Mouse (Mus musculus) kidney, postnatal 0 days (tissue): ENCODE measurements around the gene Cds1. TPM values are rescaled to one million over a fixed set of nuclear protein-coding genes. Genes with fewer than 3 reads are reported as not detected.

Experiments
- ATAC-seq: fragments of 200-750 bp; cut with Nextera tagmentation; replicated peaks from 2 replicates; pipeline ENCODE4 v1.8.0; 2017; ENCODE audit warnings: low read depth, moderate number of reproducible peaks, moderate TSS enrichment, moderate library complexity; ENCODE audit not compliant: low FRiP score
- DNase-seq: peaks from one replicate; pipeline ENCODE4 v3.0.0-alpha.2; 2016; ENCODE audit warnings: low spot score
- H3K27ac ChIP-seq: fragments of 300-500 bp; sonication (generic); 2 replicates; pipeline ENCODE4 v1.5.1; 2014; ENCODE audit warnings: mild to moderate bottlenecking
- H3K27me3 ChIP-seq: fragments of 300-500 bp; sonication (generic); 2 replicates; pipeline ENCODE4 v1.6.1; 2014; ENCODE audit warnings: low read length, mixed read lengths; ENCODE audit not compliant: insufficient read depth
- H3K36me3 ChIP-seq: fragments of 300-500 bp; sonication (generic); 2 replicates; pipeline ENCODE4 v1.6.1; 2014; ENCODE audit warnings: low read length, mixed read lengths; ENCODE audit not compliant: insufficient read depth
- H3K4me1 ChIP-seq: fragments of 300-500 bp; sonication (generic); replicated peaks from 2 replicates; pipeline ENCODE4 v1.6.1; 2014; ENCODE audit warnings: antibody characterized with exemption, low read length, mixed read lengths; ENCODE audit not compliant: insufficient read depth
- H3K4me2 ChIP-seq: fragments of 300-500 bp; sonication (generic); 2 replicates; pipeline ENCODE4 v1.6.1; 2014; ENCODE audit warnings: mild to moderate bottlenecking, low read length, moderate library complexity, mixed read lengths
- H3K4me3 ChIP-seq: fragments of 300-500 bp; sonication (generic); replicated peaks from 2 replicates; pipeline ENCODE4 v1.5.1; 2014; ENCODE audit warnings: low read depth, low read length
- H3K9ac ChIP-seq: fragments of 300-500 bp; sonication (generic); 2 replicates; pipeline ENCODE4 v1.6.1; 2014; ENCODE audit warnings: low read depth, low read length
- H3K9me3 ChIP-seq: fragments of 300-500 bp; sonication (generic); replicated peaks from 2 replicates; pipeline ENCODE4 v1.6.1; 2016; ENCODE audit warnings: low read length, inconsistent platforms, mixed read lengths
- CTCF ChIP-seq: IDR thresholded peaks from 2 replicates; pipeline ENCODE4 v1.5.1; 2016; ENCODE audit warnings: antibody characterized with exemption, low read depth, mild to moderate bottlenecking, moderate library complexity
- WGBS: fragments of 180-500 bp; shearing (Covaris S2); extraction: QIAGEN DNeasy Blood & Tissue Kit; methylation state at CpG from one replicate; pipeline ENCODE4 v1.1.7; 2014; 5-methylcytosine and 5-hydroxymethylcytosine counted together
- polyA plus RNA-seq: library from polyadenylated mRNA; unstranded; fragments of >200 nt; fragmentation: Nextera tagmentation; extraction: Ambion mirVana; gene quantifications from 2 replicates; pipeline ENCODE4 v1.2.1, GENCODE M21; 2015

The Cds1 gene
- polyA plus RNA-seq, 1 experiment from 2014 or later = 25.7 TPM

GRCm38 (mm10) chr5:101802358-101803022, 37.6 kb downstream of the Cds1 start:
- H3K27ac ChIP-seq = no peak overlapping the region
- no peak overlapping the region for H3K4me3 ChIP-seq
- H3K27me3 ChIP-seq = no peaks in the 10 kb centered on the region
- no peak overlapping the region for H3K4me2 ChIP-seq
- no peak for TF ChIP-seq CTCF
- DNase-seq = no peak
- H3K9ac ChIP-seq = no peak overlapping the region
- 50% methylated on average over 9 of the region's 9 CpGs for WGBS
- H3K9me3 ChIP-seq = no peaks in the 10 kb centered on the region; the same call in 1 of the 2 replicates
- no peaks in the 10 kb centered on the region for H3K4me1 ChIP-seq
- no peak; the same call in 1 of the 2 replicates for ATAC-seq
- no peaks in the 10 kb centered on the region for H3K36me3 ChIP-seq

DNA sequence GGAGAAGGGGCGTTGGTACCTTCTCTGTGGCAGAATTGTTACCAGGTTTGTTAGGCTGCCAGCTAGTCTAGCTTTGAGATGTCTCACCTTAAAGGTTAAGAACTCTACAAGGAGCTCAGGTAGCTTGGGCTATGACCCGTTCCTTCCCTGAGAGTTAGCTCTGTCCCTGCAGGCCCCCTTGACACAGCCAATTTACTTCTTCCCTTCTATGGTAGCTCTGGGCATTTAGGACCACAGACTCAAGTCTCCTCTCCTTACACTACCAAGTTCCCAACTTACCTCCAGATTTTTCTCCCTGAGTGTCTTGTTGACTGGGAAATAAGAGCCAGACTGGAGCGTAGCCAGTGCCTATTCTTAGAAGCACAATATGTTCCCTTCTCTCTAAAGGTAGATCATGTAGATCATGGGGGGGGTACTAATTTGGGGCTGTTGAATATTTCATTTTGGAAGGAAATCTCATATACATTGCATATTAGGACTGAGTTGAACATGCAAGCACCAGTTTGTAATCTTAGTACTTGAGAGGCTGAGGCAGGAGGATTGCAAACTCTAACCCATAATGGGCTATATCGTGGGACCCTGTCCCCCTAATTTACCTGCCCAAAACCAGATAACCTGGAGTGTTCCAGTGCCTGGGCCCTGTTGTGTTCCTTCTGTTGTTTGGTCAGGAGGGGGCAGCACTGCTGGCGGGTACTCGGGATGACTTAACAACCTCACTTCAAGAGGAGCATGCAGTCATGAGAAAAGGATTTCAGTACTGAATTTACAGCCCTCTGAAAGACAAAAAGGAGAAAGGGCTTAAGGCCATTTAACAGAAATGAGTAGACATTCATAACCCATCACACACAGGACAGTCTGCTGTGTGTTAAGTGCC, 46.6 kb downstream of the Cds1 start:
- WGBS = 93% methylated on average over 6 of the region's 6 CpGs
- ATAC-seq = no peak
- peak; percentile 27; the same call in 1 of the 2 replicates for TF ChIP-seq CTCF

GRCm38 (mm10) chr5:101816822-101817221, 51.9 kb downstream of the Cds1 start:
- Histone ChIP-seq H3K4me3 (no peak overlapping the region), H3K9ac (0 out of 2 replicates have a peak overlapping the region, but pooled peaks have one; percentile 18), H3K4me1 (0 out of 2 replicates have a peak, but pooled peaks cover 12% of the 10 kb centered on the region), H3K4me2 (no peak overlapping the region), H3K27me3 (no peaks in the 10 kb centered on the region), H3K36me3 (no peaks in the 10 kb centered on the region), H3K9me3 (no peaks in the 10 kb centered on the region), H3K27ac (peak overlapping the region; percentile 71; the same call in 1 of the 2 replicates)
- TF ChIP-seq CTCF = no peak
- peak; percentile 80 for ATAC-seq
- DNase-seq = peak; percentile 74
- WGBS = 32% methylated on average over 7 of the region's 7 CpGs

More for the DNA sequence above, 46.6 kb downstream of the Cds1 start:
- no peak overlapping the region for H3K27ac ChIP-seq
- no peaks in the 10 kb centered on the region for H3K27me3 ChIP-seq
- no peak overlapping the region for H3K4me3 ChIP-seq
- no peaks in the 10 kb centered on the region for H3K9me3 ChIP-seq
- H3K4me2 ChIP-seq = no peak overlapping the region
- H3K36me3 ChIP-seq = no peaks in the 10 kb centered on the region
- no peak for DNase-seq
- H3K9ac ChIP-seq = no peak overlapping the region
- H3K4me1 ChIP-seq = no peaks in the 10 kb centered on the region

DNA sequence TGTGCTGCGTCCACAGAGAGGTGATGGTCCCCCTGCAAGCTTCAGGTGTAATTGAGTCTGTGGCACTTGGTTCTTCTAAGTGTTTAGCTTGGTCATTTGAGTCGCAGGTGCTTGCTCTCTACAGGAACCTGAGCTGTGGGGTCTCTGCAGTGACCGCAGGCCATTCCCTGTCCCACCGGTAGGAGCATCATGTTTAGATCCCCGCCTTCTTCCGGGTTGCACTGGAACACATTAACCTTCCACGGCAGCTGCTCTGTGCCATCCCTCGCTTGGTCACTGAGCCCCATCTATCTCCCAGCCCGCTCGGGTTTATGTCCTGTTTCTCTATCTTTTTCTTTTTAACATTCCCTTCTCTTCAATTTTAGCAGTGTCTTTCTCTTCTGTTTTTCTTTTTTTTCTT, 54.3 kb downstream of the Cds1 start:
- no peak overlapping the region for H3K4me2 ChIP-seq
- ATAC-seq (no peak), DNase-seq (peak; percentile 49)
- H3K27ac ChIP-seq = no peak overlapping the region
- no peak overlapping the region for H3K4me3 ChIP-seq
- no peaks in the 10 kb centered on the region for H3K27me3 ChIP-seq
- WGBS = 31% methylated on average over 10 of the region's 10 CpGs
- TF ChIP-seq CTCF = peak; percentile 24; the same call in 1 of the 2 replicates
- H3K36me3 ChIP-seq = no peaks in the 10 kb centered on the region
- H3K4me1 ChIP-seq = 0 out of 2 replicates have a peak, but pooled peaks cover 16% of the 10 kb centered on the region
- no peak overlapping the region for H3K9ac ChIP-seq
- H3K9me3 ChIP-seq = no peaks in the 10 kb centered on the region

DNA sequence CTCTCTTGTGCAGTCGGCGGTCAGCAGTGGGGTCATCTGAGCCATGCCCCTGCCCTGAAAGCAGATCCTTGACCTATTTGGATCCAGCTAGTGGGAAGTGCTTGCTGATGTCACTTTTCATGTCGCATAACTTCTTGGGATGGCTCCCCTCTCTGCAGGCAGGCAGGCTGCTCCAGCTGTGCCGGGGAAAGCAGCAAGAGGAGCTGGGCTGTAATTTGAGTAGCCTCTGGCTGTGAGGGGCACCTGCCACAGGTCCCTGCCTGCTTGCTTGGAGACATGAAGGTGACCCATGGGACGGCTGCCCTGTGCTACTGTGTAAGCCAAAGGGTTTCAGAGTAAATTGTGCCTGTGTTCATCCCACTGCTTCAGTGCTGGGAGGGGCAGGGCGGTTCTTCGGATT, 54.9 kb downstream of the Cds1 start:
- ATAC-seq = 0 out of 2 replicates have a peak, but pooled peaks have one; percentile 14
- Histone ChIP-seq H3K9me3 (no peaks in the 10 kb centered on the region), H3K27me3 (no peaks in the 10 kb centered on the region), H3K4me2 (no peak overlapping the region), H3K9ac (no peak overlapping the region), H3K27ac (no peak overlapping the region), H3K4me3 (no peak overlapping the region), H3K36me3 (no peaks in the 10 kb centered on the region), H3K4me1 (0 out of 2 replicates have a peak, but pooled peaks cover 16% of the 10 kb centered on the region)
- 16% methylated on average over 7 of the region's 7 CpGs for WGBS
- DNase-seq = no peak
- no peak for TF ChIP-seq CTCF

- Histone ChIP-seq H3K9ac (no peak overlapping the region), H3K9me3 (no peaks in the 10 kb centered on the region), H3K36me3 (no peaks in the 10 kb centered on the region), H3K27me3 (no peaks in the 10 kb centered on the region), H3K4me3 (no peak overlapping the region), H3K4me2 (no peak overlapping the region), H3K27ac (peak overlapping the region; percentile 83), H3K4me1 (0 out of 2 replicates have a peak, but pooled peaks cover 16% of the 10 kb centered on the region)
- WGBS = 51% methylated on average over 8 of the region's 8 CpGs
- ATAC-seq (0 out of 2 replicates have a peak, but pooled peaks have one; percentile 35), DNase-seq (no peak)
- TF ChIP-seq CTCF = no peak
Measured at GRCm38 (mm10) chr5:101821052-101821451, 56.1 kb downstream of the Cds1 start.
